Mouse (Mus musculus): ENCODE measurements at regions not wholly inside any gene's neighbourhood (a gene's known extent, or its start where the extent isn't known, plus 50 kb on each side); places are given as distances from the start of the nearest gene placed in this dataset.

GRCm38 (mm10) chr14:62088174-62088573, 204.2 kb upstream of the Rnaseh2b start:
- no peak overlapping the region for H3K27ac ChIP-seq (ENCODE audit: control insufficient read depth, low read depth, low read length)
- H3K9ac ChIP-seq (ENCODE audit: control insufficient read depth, low read depth, low read length, poor library complexity, severe bottlenecking): no peak overlapping the region
- H3K79me2 ChIP-seq (ENCODE audit: control insufficient read depth, insufficient read depth, low read length, poor library complexity): no peaks in the 10 kb centered on the region
- no peaks in the 10 kb centered on the region for H3K36me3 ChIP-seq (ENCODE audit: control insufficient read depth in 1 of 2, insufficient read depth in 2 of 2, low read length in 2 of 2)
- TF ChIP-seq MAZ (IDR thresholded peaks at IDR 0.05; ENCODE audit: low read depth, low read length) (no peak), RAD21 (IDR thresholded peaks at IDR 0.05; ENCODE audit: low read depth, low read length) (no peak), CHD2 (IDR thresholded peaks at IDR 0.05; ENCODE audit: low read length) (no peak)
- no peak for DNase-seq (ENCODE audit: low read depth, low spot score)
- no peaks in the 10 kb centered on the region; a peak in 2 of 4 replicates for H3K27me3 ChIP-seq (ENCODE audit: control insufficient read depth in 1 of 2, insufficient read depth in 2 of 2, low read length in 2 of 2)
- H3K9me3 ChIP-seq (replicated peaks; ENCODE audit: insufficient read depth, low read length): no peaks in the 10 kb centered on the region
- no peak overlapping the region for H3K4me3 ChIP-seq (ENCODE audit: control insufficient read depth in 1 of 2, insufficient read depth in 1 of 2, low read depth in 2 of 2, low read length in 2 of 2)
- no peaks in the 10 kb centered on the region for H3K4me1 ChIP-seq (ENCODE audit: control insufficient read depth in 1 of 2, insufficient read depth in 2 of 2, low read length in 2 of 2)

DNA sequence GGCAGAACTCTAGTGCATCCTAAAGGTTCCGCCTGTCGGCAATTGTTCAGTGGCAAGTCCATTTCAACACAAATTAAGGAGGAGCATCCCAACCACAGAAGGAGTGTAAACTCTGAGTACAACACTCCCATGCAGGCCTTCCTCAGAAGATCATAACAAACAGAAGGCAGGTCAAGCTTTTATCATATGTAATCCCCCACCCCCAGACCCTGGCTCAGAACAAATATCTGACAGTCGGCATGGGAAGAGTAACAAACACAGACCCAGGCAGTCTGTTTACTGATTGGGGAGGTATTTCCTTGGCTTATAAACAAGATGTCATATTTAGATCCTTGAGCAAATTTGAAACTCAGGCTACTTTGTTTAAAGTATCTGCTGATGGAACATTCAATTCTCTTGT, 174.9 kb upstream of the Rnaseh2b start:
- Histone ChIP-seq H3K79me2 (ENCODE audit: control insufficient read depth, insufficient read depth, low read length, poor library complexity) (no peaks in the 10 kb centered on the region), H3K36me3 (ENCODE audit: control insufficient read depth in 1 of 2, insufficient read depth in 2 of 2, low read length in 2 of 2) (no peaks in the 10 kb centered on the region), H3K9me3 (replicated peaks; ENCODE audit: insufficient read depth, low read length) (no peaks in the 10 kb centered on the region), H3K9ac (ENCODE audit: control insufficient read depth, low read depth, low read length, poor library complexity, severe bottlenecking) (no peak overlapping the region), H3K27me3 (ENCODE audit: control insufficient read depth in 1 of 2, insufficient read depth in 2 of 2, low read length in 2 of 2) (no peaks in the 10 kb centered on the region), H3K4me1 (ENCODE audit: control insufficient read depth in 1 of 2, insufficient read depth in 2 of 2, low read length in 2 of 2) (no peaks in the 10 kb centered on the region), H3K4me3 (ENCODE audit: control insufficient read depth in 1 of 2, insufficient read depth in 1 of 2, low read depth in 2 of 2, low read length in 2 of 2) (no peak overlapping the region), H3K27ac (ENCODE audit: control insufficient read depth, low read depth, low read length) (no peak overlapping the region)
- TF ChIP-seq TCF12 (IDR thresholded peaks at IDR 0.05; ENCODE audit: low read depth, low read length) (no peak), MYB (IDR thresholded peaks at IDR 0.05; ENCODE audit: low read depth, low read length) (no peak), MYC (IDR thresholded peaks at IDR 0.05; ENCODE audit: low read depth, low read length) (no peak), HCFC1 (IDR thresholded peaks at IDR 0.05; ENCODE audit: low read depth, low read length) (no peak), RAD21 (IDR thresholded peaks at IDR 0.05; ENCODE audit: low read depth, low read length) (no peak), EP300 (IDR thresholded peaks at IDR 0.05; ENCODE audit: low read depth in 1 of 2, low read length in 2 of 2) (no peak)
- no peak for DNase-seq (ENCODE audit: low read depth, low spot score)

DNA sequence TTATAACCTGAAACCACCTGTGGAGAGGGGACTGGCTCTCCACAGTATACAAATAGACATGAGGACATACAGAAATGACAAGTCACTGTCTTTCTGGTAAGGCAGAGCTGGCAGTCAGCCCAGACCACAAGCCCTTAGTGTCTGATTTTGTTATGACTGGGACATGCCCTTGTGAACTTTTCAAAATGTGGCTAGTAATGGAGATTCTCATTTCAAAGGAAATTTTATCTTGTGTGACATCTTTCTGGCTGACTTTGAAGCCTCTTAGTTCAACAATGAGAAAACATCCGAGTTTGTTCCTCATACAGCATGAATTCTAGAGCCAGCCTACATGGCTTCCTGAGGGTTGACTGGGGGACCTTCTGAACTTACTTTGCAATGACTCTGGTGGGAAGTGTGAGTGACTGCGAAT, 173.8 kb upstream of the Rnaseh2b start:
- H3K9ac ChIP-seq (ENCODE audit: control insufficient read depth, low read depth, low read length, poor library complexity, severe bottlenecking): no peak overlapping the region

More for the DNA sequence above, 173.8 kb upstream of the Rnaseh2b start:
- no peak overlapping the region for H3K4me3 ChIP-seq (ENCODE audit: control insufficient read depth in 1 of 2, insufficient read depth in 1 of 2, low read depth in 2 of 2, low read length in 2 of 2)
- no peak overlapping the region for H3K27ac ChIP-seq (ENCODE audit: control insufficient read depth, low read depth, low read length)
- no peaks in the 10 kb centered on the region for H3K4me1 ChIP-seq (ENCODE audit: control insufficient read depth in 1 of 2, insufficient read depth in 2 of 2, low read length in 2 of 2)
- no peaks in the 10 kb centered on the region for H3K79me2 ChIP-seq (ENCODE audit: control insufficient read depth, insufficient read depth, low read length, poor library complexity)
- TF ChIP-seq NRF1 (IDR thresholded peaks at IDR 0.05; ENCODE audit: insufficient read depth, low read depth, low read length, poor library complexity, severe bottlenecking) (no peak), POLR2AphosphoS5 (IDR thresholded peaks at IDR 0.05; ENCODE audit: borderline replicate concordance, low read depth, low read length) (no peak), UBTF (IDR thresholded peaks at IDR 0.05; ENCODE audit: borderline replicate concordance, insufficient read depth, low read depth, low read length) (no peak), CHD1 (IDR thresholded peaks at IDR 0.05; ENCODE audit: low read depth, low read length) (no peak), ZMIZ1 (IDR thresholded peaks at IDR 0.05; ENCODE audit: low read depth, low read length) (no peak), TAL1 (IDR thresholded peaks at IDR 0.05; ENCODE audit: low read length) (no peak), MXI1 (IDR thresholded peaks at IDR 0.05; ENCODE audit: low read depth, low read length) (no peak), ZNF384 (IDR thresholded peaks at IDR 0.05; ENCODE audit: low read depth, low read length) (no peak), SMC3 (IDR thresholded peaks at IDR 0.05; ENCODE audit: low read depth, low read length) (no peak), MYC (IDR thresholded peaks at IDR 0.05; ENCODE audit: low read depth, low read length) (no peak), MEF2A (IDR thresholded peaks at IDR 0.05; ENCODE audit: extremely low read depth, insufficient replicate concordance, low read depth, low read length, poor library complexity, severe bottlenecking) (no peak), POLR2AphosphoS2 (IDR thresholded peaks at IDR 0.05; ENCODE audit: low read length) (no peak), RAD21 (IDR thresholded peaks at IDR 0.05; ENCODE audit: low read depth, low read length) (no peak), NELFE (IDR thresholded peaks at IDR 0.05; ENCODE audit: low read depth, low read length) (no peak), CTCF (IDR thresholded peaks at IDR 0.05 in 2 of 3, conservative IDR thresholded peaks at IDR 0.05 in 1 of 3; ENCODE audit: control insufficient read depth in 1 of 3, insufficient read depth in 1 of 3, low read depth in 2 of 3, low read length in 3 of 3, poor library complexity in 1 of 3, severe bottlenecking in 1 of 3) (no peak), ELF1 (IDR thresholded peaks at IDR 0.05; ENCODE audit: low read depth, low read length) (no peak), SIN3A (IDR thresholded peaks at IDR 0.05; ENCODE audit: low read length) (no peak)
- no peaks in the 10 kb centered on the region for H3K27me3 ChIP-seq (ENCODE audit: control insufficient read depth in 1 of 2, insufficient read depth in 2 of 2, low read length in 2 of 2)
- DNase-seq (ENCODE audit: low read depth, low spot score): peak; percentile 6
- H3K9me3 ChIP-seq (replicated peaks; ENCODE audit: insufficient read depth, low read length): no peaks in the 10 kb centered on the region
- H3K36me3 ChIP-seq (ENCODE audit: control insufficient read depth in 1 of 2, insufficient read depth in 2 of 2, low read length in 2 of 2): no peaks in the 10 kb centered on the region

Measured in MEL (cell line).